Mouse (Mus musculus): ENCODE results near the gene Gabbr2. TPM values are rescaled to one million over a fixed set of nuclear protein-coding genes. Genes with fewer than 3 reads are reported as not detected.

The Gabbr2 gene
- polyA plus RNA-seq, 1 experiment from 2014 or later, result 0.12 TPM

DNA sequence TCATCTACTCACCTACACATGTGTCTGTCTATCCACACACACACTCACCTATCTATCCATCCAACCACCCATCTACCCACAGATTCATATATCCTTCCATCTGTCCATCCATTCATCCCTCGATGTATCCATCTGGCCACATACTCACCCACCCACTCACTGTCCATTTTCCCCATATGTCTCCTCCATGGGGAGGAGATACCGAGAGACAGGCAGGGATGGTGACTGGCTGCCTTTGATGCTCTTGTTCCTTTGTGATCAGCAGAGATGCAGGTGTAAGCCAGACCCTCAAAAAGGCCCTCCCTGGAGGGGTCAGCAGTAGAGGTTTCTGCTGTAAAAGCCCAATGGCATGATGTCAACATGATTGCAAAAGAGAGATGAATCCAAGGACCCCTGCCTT, 221.0 kb downstream of the Gabbr2 start:
- H3K9ac ChIP-seq, result no peak overlapping the region
- 85% methylated on average over 2 of the region's 2 CpGs for WGBS
- ATAC-seq (ENCODE audit: insufficient read depth, low FRiP score, low read depth), result no peak

DNA sequence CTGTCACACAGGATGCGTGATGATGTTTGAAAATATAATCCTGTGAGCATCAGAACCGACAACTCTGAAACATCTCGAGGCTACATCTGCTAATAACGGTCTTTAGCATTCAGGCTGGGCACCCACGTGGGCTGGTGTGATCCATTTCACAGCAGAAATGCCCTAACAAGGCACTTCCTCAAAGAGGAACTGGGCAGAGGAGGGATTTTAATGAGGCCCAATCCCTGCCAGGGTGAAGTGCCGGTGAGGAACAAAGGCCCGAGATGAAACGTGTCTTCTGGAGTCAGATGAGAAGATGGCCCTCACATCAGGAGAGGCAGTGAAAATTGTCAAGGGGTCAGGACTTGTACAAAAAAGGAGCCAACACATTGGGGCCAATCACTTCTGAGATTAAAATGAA, 221.6 kb downstream of the Gabbr2 start:
- ATAC-seq (ENCODE audit: insufficient read depth, low FRiP score, low read depth), result no peak
- Histone ChIP-seq H3K4me1 (no peaks in the 10 kb centered on the region), H3K9ac (no peak overlapping the region), H3K9me3 (no peaks in the 10 kb centered on the region), H3K4me2 (no peak overlapping the region), H3K36me3 (no peaks in the 10 kb centered on the region), H3K4me3 (replicated peaks) (no peak overlapping the region), H3K27ac (no peak overlapping the region), H3K27me3 (replicated peaks) (no peaks in the 10 kb centered on the region)
- WGBS, result 80% methylated on average over 8 of the region's 8 CpGs

More for the DNA sequence above, 221.0 kb downstream of the Gabbr2 start:
- Histone ChIP-seq H3K27me3 (replicated peaks) (no peaks in the 10 kb centered on the region), H3K4me2 (no peak overlapping the region), H3K9me3 (no peaks in the 10 kb centered on the region), H3K4me1 (no peaks in the 10 kb centered on the region), H3K4me3 (replicated peaks) (no peak overlapping the region), H3K36me3 (no peaks in the 10 kb centered on the region), H3K27ac (no peak overlapping the region)

DNA sequence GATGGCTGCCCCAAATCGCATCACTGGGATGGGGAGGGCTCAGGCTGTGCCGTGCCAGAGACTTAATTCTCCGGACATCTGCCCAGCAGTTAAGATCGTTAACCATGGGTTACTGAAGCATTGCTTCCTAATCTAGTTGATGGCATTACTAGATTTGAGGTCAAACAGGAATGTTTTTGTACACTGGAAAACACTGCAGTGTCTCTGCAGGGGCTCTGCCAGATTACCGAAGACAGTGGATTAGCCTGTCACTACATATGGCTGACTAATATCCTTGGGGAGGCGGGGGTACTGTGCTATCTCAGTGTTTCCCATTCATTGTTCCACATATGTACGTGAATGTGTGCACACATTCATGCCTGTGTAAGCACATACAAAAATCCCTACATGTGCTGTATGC, 225.3 kb downstream of the Gabbr2 start:
- Histone ChIP-seq H3K9me3 (no peaks in the 10 kb centered on the region), H3K27ac (no peak overlapping the region), H3K9ac (no peak overlapping the region), H3K4me1 (no peaks in the 10 kb centered on the region), H3K4me2 (no peak overlapping the region), H3K4me3 (replicated peaks) (no peak overlapping the region), H3K27me3 (replicated peaks) (no peaks in the 10 kb centered on the region), H3K36me3 (no peaks in the 10 kb centered on the region)
- ATAC-seq (ENCODE audit: insufficient read depth, low FRiP score, low read depth), result no peak
- 75% methylated on average over 7 of the region's 7 CpGs for WGBS

DNA sequence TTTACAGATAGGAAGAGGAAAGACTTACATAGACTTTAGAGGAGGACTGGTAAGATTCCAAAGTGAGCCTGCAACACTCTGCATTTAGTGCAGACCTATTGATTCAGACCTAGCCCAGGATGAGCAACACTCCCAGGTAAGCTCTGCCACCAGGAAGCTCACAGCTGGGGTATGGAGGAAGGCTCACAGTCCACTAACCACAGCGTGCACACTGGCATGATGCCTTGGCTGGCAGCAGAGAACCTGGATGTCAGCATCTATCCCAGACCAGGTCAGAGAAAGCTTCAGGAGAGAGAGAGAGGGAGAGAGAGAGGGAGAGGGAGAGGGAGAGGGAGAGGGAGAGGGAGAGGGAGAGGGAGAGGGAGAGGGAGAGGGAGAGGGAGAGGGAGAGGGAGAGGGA, 231.8 kb downstream of the Gabbr2 start:
- Histone ChIP-seq H3K27me3 (replicated peaks) (no peaks in the 10 kb centered on the region), H3K36me3 (no peaks in the 10 kb centered on the region), H3K27ac (no peak overlapping the region), H3K4me3 (replicated peaks) (no peak overlapping the region), H3K9me3 (no peaks in the 10 kb centered on the region), H3K4me2 (no peak overlapping the region), H3K9ac (no peak overlapping the region), H3K4me1 (no peaks in the 10 kb centered on the region)
- 73% methylated on average over 1 of the region's 1 CpGs for WGBS
- ATAC-seq (ENCODE audit: insufficient read depth, low FRiP score, low read depth), result no peak

DNA sequence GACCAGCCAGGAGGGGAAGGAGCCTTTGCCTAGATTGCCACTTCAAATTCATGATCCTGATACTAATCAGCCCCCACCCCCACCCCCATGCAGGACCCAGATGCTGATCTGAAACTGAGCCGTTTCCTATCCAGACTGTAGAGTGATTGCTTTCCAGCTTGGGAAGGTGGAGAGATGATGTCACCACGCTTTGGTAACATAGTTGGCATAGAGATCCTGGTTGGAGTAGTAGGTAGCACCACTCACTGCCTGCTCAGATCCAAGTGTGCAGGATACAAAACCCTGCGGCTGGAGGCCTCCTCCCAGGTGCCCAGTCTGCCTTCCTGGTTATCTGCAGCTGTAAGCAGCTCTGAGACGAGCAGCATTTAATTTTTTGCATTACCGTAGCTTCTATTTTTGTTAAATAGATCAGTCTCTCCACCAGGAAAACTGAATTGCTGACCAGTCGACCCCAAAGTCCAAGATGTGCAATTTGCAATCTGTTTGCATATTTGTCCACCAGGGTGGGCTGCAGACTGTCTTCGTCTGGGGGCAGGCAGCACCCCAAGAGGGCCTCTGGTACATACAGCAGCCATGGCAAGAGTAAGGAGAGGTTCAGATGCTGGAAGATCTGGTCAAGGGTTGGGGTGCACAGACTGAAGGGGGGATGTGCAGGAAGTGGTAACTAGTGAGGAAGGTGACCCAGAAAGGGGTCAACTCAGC, 233.2 kb downstream of the Gabbr2 start:
- Histone ChIP-seq H3K4me2 (no peak overlapping the region), H3K9ac (no peak overlapping the region), H3K9me3 (no peaks in the 10 kb centered on the region), H3K4me3 (replicated peaks) (no peak overlapping the region), H3K27ac (no peak overlapping the region), H3K27me3 (replicated peaks) (no peaks in the 10 kb centered on the region), H3K4me1 (no peaks in the 10 kb centered on the region), H3K36me3 (no peaks in the 10 kb centered on the region)
- ATAC-seq (ENCODE audit: insufficient read depth, low FRiP score, low read depth), result no peak
- 59% methylated on average over 7 of the region's 7 CpGs for WGBS

DNA sequence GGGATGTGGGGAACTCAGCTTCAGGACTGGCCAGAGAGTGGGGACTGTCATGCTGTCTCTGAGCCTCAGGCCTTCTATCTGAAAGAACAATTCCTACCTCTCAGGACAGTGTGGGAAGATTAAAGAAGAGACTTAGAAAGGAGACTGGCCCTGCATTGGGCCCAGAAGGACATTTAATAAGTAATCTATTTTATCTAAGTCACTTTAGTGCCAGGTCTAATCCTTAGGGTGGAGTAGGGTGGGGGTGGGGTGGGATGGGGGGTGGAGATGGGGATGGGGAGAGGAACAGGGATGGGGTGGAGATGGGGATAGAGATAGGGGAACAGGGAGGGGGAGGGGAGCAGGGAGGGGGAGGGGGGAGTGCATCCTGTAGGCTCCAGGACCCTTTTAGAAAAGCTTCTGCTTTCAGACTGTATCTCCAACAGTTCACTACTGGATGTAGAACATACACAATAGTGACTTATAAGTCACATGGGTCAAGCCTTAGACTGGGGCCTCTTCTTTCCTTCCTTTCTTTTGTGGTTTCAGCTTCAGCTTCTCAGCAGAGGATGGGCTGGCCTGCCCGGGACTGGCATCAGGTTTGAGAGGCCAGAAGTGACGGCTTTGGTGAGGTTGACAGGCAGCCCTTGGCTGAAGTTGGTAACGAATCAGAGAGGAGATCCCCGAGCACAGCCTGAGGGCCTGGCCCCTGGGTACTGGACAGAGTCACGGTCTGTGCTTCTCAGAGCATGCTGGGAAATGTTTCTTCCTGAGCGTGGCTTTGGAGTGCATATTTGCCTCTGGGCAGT, 237.1 kb downstream of the Gabbr2 start:
- WGBS, result 40% methylated on average over 6 of the region's 6 CpGs
- H3K4me1 ChIP-seq, result no peaks in the 10 kb centered on the region
- H3K9me3 ChIP-seq, result no peaks in the 10 kb centered on the region
- H3K9ac ChIP-seq, result no peak overlapping the region
- no peak for ATAC-seq (ENCODE audit: insufficient read depth, low FRiP score, low read depth)
- no peaks in the 10 kb centered on the region for H3K27me3 ChIP-seq (replicated peaks)
- H3K36me3 ChIP-seq, result no peaks in the 10 kb centered on the region
- H3K4me3 ChIP-seq (replicated peaks), result no peak overlapping the region
- no peak overlapping the region for H3K4me2 ChIP-seq
- no peak overlapping the region for H3K27ac ChIP-seq

DNA sequence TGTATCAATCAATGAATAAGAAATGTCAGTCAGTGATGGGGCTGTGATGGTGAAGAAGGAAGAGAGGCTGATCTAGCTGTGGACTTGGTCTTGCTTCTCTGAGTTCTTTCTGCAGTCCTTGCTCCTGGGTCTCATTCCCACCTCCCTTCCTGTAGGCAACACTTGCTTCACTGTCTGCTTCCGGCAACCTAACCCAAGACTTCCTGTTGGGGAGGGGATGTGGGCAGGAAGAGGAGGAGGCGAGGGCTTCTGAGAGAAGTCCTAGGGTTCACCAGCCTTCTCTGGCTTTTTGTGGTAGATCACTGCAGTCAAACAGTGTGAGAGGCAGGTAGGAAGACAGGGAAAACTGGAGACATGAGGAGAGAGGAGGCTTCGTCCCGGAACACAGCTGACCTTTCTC, 239.4 kb downstream of the Gabbr2 start:
- WGBS, result 64% methylated on average over 4 of the region's 4 CpGs
- no peak for ATAC-seq (ENCODE audit: insufficient read depth, low FRiP score, low read depth)
- H3K9me3 ChIP-seq, result no peaks in the 10 kb centered on the region

DNA sequence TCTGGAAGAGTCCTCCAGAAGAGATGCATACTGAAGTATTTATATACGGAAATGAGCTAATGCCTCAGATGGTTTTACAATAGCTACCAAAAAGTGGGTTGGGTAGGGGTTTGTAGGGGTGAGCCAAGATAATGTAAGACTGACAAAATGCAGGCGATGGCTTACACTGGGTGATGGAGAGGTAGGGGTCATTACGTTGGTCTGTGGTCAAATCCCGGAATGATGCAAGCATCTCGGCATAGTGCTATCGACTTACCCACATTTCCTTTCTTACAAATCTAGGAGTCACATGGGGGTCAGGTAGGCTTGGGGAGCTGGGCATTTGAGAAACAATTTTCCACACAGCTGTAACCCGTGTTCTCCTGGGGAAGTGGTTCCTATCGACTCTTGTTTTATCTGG, 242.7 kb downstream of the Gabbr2 start:
- no peak for ATAC-seq (ENCODE audit: insufficient read depth, low FRiP score, low read depth)
- Histone ChIP-seq H3K4me1 (no peaks in the 10 kb centered on the region), H3K27me3 (replicated peaks) (no peaks in the 10 kb centered on the region), H3K36me3 (no peaks in the 10 kb centered on the region), H3K4me2 (no peak overlapping the region), H3K9me3 (no peaks in the 10 kb centered on the region), H3K4me3 (replicated peaks) (no peak overlapping the region), H3K27ac (no peak overlapping the region), H3K9ac (no peak overlapping the region)
- 69% methylated on average over 8 of the region's 8 CpGs for WGBS

More for the DNA sequence above, 239.4 kb downstream of the Gabbr2 start:
- Histone ChIP-seq H3K27me3 (replicated peaks) (no peaks in the 10 kb centered on the region), H3K36me3 (no peaks in the 10 kb centered on the region), H3K4me3 (replicated peaks) (no peak overlapping the region), H3K4me2 (no peak overlapping the region), H3K27ac (no peak overlapping the region), H3K4me1 (no peaks in the 10 kb centered on the region), H3K9ac (no peak overlapping the region)

DNA sequence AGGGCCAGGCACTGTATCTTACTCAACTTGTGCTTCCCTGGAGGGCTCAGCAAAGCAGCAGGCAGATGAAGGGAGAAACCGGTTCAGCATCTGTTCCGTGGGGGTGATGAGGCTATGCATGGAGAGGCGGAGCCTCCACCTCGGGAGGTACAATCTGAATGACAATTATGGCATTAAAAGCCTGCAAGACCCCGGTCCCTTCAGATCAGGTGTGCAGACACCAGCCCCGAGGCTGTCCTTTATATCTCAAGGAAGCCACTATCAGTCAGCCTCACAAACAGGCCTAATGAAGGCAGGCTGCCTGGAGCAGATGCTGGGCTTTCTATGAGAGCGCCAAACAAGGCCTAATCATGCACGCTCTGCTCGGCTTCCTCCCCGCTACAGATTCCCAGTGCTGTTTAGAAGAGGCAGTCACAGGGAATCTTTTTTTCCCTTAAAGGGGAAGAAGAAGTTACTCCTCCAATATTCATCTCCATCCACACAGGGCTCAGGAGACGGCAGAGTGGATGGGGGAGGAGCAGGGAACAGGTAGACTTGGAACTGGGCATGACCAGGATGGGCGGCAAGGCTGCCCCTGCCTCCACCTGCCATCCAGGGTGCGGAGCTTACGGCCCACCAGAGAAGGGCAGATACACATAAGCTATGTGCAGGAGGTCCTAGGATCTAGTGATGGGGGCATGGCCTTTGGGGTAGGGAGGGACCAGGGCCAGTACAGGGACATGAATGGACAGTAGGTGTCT, 244.5 kb downstream of the Gabbr2 start:
- H3K27ac ChIP-seq, result no peak overlapping the region
- 44% methylated on average over 14 of the region's 14 CpGs for WGBS

DNA sequence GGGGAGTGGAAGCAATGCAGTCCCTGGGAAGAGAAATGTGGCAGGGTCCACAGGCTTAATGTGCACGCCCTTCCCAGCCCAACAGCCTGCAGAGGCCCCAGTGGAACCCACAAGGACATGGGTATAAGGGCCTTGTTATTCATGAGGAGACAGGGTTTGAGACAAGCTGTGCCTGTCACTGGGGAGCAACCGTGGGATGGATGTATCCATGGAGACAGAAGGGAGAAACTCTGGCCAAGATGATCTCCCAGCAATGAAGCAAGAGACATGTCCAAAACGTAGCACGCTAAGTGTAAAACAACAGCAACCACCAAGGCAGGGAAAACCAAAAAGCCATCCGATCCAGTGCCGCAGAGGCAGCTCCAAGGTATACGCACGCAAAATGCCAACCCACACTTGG, 246.1 kb downstream of the Gabbr2 start:
- Histone ChIP-seq H3K4me1 (no peaks in the 10 kb centered on the region), H3K9ac (no peak overlapping the region), H3K4me2 (no peak overlapping the region), H3K9me3 (no peaks in the 10 kb centered on the region), H3K4me3 (replicated peaks) (no peak overlapping the region), H3K27me3 (replicated peaks) (no peaks in the 10 kb centered on the region), H3K36me3 (no peaks in the 10 kb centered on the region), H3K27ac (no peak overlapping the region)
- 82% methylated on average over 8 of the region's 8 CpGs for WGBS
- no peak for ATAC-seq (ENCODE audit: insufficient read depth, low FRiP score, low read depth)

More for the DNA sequence above, 244.5 kb downstream of the Gabbr2 start:
- H3K36me3 ChIP-seq, result no peaks in the 10 kb centered on the region
- no peak for ATAC-seq (ENCODE audit: insufficient read depth, low FRiP score, low read depth)
- H3K9ac ChIP-seq, result no peak overlapping the region
- H3K4me1 ChIP-seq, result no peaks in the 10 kb centered on the region
- H3K4me3 ChIP-seq (replicated peaks), result no peak overlapping the region
- H3K9me3 ChIP-seq, result no peaks in the 10 kb centered on the region
- no peaks in the 10 kb centered on the region for H3K27me3 ChIP-seq (replicated peaks)
- no peak overlapping the region for H3K4me2 ChIP-seq

DNA sequence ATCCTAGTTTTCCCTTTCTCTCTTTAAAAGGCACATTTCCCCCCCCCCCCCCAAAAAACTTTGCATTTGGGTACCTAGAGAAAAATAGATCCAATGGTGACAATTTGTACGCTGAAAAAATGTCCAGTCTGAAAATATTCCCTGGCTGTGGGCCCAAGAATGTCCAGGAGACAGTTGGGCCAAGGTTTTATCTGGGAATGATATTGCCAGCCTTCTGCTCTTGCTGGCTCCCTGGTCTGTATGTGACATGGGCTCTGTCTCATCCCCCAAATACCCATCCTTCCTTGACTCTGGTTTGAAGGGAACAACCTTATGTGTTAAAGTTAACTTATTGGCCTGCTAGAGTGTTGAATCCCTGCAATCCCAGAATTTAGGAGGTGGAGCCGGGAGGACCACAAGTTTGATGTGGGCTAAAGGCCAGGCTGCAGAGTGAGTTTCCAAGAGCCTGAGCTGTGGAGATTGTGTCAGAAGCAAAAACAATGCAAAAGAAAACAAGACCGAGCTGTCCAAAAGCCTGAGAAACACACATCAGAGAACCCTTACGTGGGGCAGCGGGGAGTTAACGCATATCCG, 247.0 kb downstream of the Gabbr2 start:
- no peak for ATAC-seq (ENCODE audit: insufficient read depth, low FRiP score, low read depth)
- no peak overlapping the region for H3K4me2 ChIP-seq
- H3K27me3 ChIP-seq (replicated peaks), result no peaks in the 10 kb centered on the region
- H3K4me3 ChIP-seq (replicated peaks), result no peak overlapping the region
- no peak overlapping the region for H3K9ac ChIP-seq
- H3K9me3 ChIP-seq, result no peaks in the 10 kb centered on the region
- H3K27ac ChIP-seq, result no peak overlapping the region
- no peaks in the 10 kb centered on the region for H3K36me3 ChIP-seq
- 72% methylated on average over 7 of the region's 7 CpGs for WGBS
- H3K4me1 ChIP-seq, result no peaks in the 10 kb centered on the region

DNA sequence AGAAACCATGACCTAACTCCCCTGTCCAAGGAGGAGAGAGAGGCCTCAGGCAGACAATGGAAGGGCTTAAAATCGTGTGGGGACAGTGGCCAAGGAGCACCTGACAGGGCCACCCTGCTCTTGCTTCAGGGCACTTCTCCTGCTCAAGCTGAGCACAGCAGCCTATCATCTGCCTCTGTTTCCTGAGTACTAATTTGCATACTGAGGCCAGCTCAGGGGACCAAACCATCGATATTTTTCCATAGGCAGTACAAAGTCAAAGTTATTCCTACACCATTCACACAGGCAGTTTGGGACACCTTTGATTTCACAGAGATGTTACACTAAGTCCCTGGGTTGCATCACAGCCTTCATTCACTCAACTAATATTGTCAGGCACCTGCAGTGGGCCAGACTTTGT, 249.1 kb downstream of the Gabbr2 start:
- no peak for ATAC-seq (ENCODE audit: insufficient read depth, low FRiP score, low read depth)
- Histone ChIP-seq H3K9ac (no peak overlapping the region), H3K36me3 (no peaks in the 10 kb centered on the region), H3K4me3 (replicated peaks) (no peak overlapping the region), H3K9me3 (no peaks in the 10 kb centered on the region), H3K27me3 (replicated peaks) (no peaks in the 10 kb centered on the region), H3K4me1 (no peaks in the 10 kb centered on the region), H3K4me2 (no peak overlapping the region), H3K27ac (no peak overlapping the region)
- WGBS, result 19% methylated on average over 2 of the region's 2 CpGs
